Mouse (Mus musculus): Measurements from ENCODE around the gene Sys1.

Sys1 gene

GRCm38 (mm10) chr2:164496847-164497690, 40.3 kb downstream of the Sys1 start, which contains the start of gene Pigt:
Gene Pigt (plus strand): TSS chr2:164497520.
- in situ Hi-C loops (cut with MboI, MseI), result no loop called here

GRCm38 (mm10) chr2:164497691-164498268, 41.0 kb downstream of the Sys1 start:
- in situ Hi-C loops (cut with MboI, MseI), result no loop called here

- in situ Hi-C loops (cut with MboI, MseI), result no loop called here
These were observed 42.6 kb downstream of the Sys1 start for GRCm38 (mm10) chr2:164499317-164499716.

- in situ Hi-C loops (cut with MboI, MseI), result no loop called here
These were observed 43.7 kb downstream of the Sys1 start for GRCm38 (mm10) chr2:164500511-164500910.

GRCm38 (mm10) chr2:164504919-164505318, 48.2 kb downstream of the Sys1 start:
- in situ Hi-C loops (cut with MboI, MseI), result no loop called here

- in situ Hi-C loops (cut with MboI, MseI), result no loop called here
These were observed 49.0 kb downstream of the Sys1 start for GRCm38 (mm10) chr2:164505619-164506347.

- in situ Hi-C loops (cut with MboI, MseI), result no loop called here
These were observed 51.0 kb downstream of the Sys1 start for GRCm38 (mm10) chr2:164507811-164508210.

- in situ Hi-C loops (cut with MboI, MseI), result no loop called here
These were observed 53.9 kb downstream of the Sys1 start for GRCm38 (mm10) chr2:164510621-164511190.

GRCm38 (mm10) chr2:164512121-164512909, 55.6 kb downstream of the Sys1 start:
- in situ Hi-C loops (cut with MboI, MseI), result no loop called here

- in situ Hi-C loops (cut with MboI, MseI), result no loop called here
These were observed 56.6 kb downstream of the Sys1 start for GRCm38 (mm10) chr2:164513389-164513788.

- in situ Hi-C loops (cut with MboI, MseI), result no loop called here
These were observed 58.2 kb downstream of the Sys1 start for GRCm38 (mm10) chr2:164514916-164515315.

- in situ Hi-C loops (cut with MboI, MseI), result no loop called here
These were observed 59.1 kb downstream of the Sys1 start for GRCm38 (mm10) chr2:164515897-164516296.

- in situ Hi-C loops (cut with MboI, MseI), result no loop called here
These were observed 59.8 kb downstream of the Sys1 start for GRCm38 (mm10) chr2:164516592-164516991.

- in situ Hi-C loops (cut with MboI, MseI), result no loop called here
These were observed 60.9 kb downstream of the Sys1 start for GRCm38 (mm10) chr2:164517485-164518221.

- in situ Hi-C loops (cut with MboI, MseI), result no loop called here
These were observed 61.8 kb downstream of the Sys1 start for GRCm38 (mm10) chr2:164518266-164519170.

GRCm38 (mm10) chr2:164519171-164519526, 62.4 kb downstream of the Sys1 start:
- in situ Hi-C loops (cut with MboI, MseI), result no loop called here

GRCm38 (mm10) chr2:164520782-164521181, 64.0 kb downstream of the Sys1 start:
- in situ Hi-C loops (cut with MboI, MseI), result no loop called here

GRCm38 (mm10) chr2:164521841-164522240, 65.1 kb downstream of the Sys1 start:
- in situ Hi-C loops (cut with MboI, MseI), result no loop called here

GRCm38 (mm10) chr2:164522280-164522679, 65.5 kb downstream of the Sys1 start:
- in situ Hi-C loops (cut with MboI, MseI), result no loop called here
